Mouse (Mus musculus): ENCODE measurements around the gene Hrg. TPM values are rescaled to one million over a fixed set of nuclear protein-coding genes. Genes with fewer than 3 reads are reported as not detected.
"Not testable (repeated sequence)": the region's sequence is repeated elsewhere in the genome, so short reads cannot be mapped to it uniquely, and the experiment has no call there.

Gene Hrg
- total RNA-seq (2021) = not detected

GRCm38 (mm10) chr16:22950840-22951395 lies at the start of gene Hrg:
Gene Hrg (plus strand): TSS chr16:22951072.
- DNase-seq = no peak

- DNase-seq = no peak
Measured at GRCm38 (mm10) chr16:22901326-22901725, 49.5 kb upstream of the Hrg start.

GRCm38 (mm10) chr16:22909290-22909689 lies 41.6 kb upstream of the Hrg start:
- no peak for DNase-seq

GRCm38 (mm10) chr16:22911986-22912385 lies 38.9 kb upstream of the Hrg start:
- no peak for DNase-seq

DNA sequence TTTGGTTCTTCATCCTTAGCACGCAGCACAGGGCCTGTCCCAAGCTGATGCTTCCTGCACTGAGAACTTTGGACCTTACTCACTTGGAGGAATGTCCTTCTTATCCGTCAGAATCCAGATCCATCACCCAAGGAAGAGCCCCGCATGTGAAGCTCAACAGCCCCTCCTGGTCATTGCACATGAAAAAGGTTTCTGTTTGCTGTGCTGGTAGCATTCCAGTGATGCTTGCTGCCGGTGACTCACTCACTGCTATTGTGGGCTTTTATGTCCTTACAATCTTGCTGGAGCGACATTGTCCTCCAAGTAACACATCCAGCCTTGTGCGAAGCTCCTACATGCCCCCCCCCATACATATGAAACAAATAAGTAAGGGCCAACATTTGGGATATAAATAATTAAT lies 38.0 kb upstream of the Hrg start:
- DNase-seq = no peak

DNA sequence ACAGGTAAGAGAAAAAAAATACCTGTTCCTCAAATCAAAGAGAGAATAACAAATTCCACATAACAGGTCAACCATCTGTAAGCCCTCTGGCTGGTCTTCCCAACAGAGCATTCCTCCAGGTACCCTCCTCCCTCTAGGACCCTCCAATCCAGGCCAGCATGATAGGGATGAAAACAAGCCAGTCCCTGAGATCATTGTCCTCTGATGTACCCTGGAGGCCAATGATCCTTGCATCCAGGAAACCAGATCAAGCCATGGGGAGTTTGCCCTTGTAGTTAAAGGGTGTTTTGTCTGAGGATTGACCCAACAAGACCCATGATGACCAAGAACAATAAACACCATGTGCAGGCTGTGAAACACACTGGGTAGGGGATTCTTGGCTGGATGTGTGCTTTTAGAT lies 36.6 kb upstream of the Hrg start:
- no peak for DNase-seq

- no peak for DNase-seq
Measured at GRCm38 (mm10) chr16:22918034-22918433, 32.8 kb upstream of the Hrg start, which contains the start of gene Fetub. Gene Fetub (plus strand): TSS chr16:22918334.

DNA sequence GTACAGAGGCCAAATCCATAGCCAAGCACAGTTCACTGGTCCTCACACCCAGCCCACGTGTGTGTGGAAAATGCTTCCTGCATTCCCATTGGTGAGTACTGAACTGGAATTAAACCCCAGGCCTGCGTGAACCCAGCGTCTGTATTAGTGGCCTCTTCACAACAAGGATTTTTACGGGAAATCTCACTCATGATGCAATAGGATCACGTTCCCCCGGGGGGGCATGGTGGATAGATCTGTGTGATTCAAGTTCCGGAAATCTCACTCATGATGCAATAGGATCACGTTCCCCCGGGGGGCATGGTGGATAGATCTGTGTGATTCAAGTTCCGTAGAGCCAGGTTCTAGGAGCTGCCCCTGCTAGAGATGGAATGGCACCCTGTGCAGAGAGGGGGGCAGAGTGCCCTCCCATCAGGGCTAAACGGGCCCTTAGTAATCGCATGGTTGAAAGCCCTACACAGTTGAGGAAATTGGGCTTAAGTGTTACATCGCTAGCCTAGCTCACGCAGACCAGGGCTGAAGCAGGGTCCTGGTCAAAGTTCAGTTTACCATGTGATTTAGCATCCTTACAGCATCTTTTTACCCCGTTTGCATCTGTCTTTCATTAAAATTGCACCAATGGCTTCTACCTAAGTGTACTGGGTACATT lies 32.1 kb upstream of the Hrg start:
- DNase-seq = no peak

GRCm38 (mm10) chr16:22919971-22920854 lies 30.7 kb upstream of the Hrg start:
- DNase-seq = no peak

DNA sequence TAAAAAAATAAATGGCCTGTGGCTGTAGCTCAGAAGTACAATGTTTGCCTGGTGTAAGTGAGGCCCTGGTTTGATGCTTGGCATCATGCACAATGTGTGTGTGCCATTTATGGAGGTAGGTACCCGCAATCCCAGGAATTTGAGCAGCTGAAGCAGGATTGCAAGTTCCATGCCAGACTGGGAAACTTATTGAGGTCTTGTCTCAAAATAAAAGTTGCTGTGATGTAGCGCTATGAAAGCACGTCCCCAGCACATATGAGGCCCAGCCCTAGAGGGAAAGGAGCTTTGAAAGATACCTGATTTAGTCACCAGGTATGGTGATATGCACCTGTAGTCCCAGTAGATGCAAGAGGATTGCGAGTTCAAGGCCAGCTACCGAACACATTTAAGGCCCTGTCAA lies 29.1 kb upstream of the Hrg start:
- no peak for DNase-seq

- DNase-seq = no peak
Measured at GRCm38 (mm10) chr16:22922433-22922832, 28.4 kb upstream of the Hrg start.

DNA sequence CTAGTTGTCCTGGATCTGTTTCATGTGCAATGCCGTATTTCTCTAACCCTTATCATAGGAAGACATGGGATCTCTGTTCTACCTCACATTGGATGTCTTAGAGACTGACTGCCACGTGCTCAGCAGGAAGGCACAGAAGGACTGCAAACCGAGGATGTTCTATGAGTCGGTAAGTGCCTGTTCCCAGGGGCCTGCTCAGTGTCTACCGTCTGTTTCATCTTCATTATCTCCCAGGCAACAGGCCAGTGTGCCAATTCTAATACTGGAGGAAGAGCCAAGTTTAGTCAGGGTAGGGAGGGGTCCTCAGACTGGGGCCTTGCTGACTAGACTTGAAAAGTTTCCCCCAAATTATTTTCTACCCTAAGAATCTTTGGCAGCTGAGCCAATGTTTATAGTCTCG lies 21.3 kb upstream of the Hrg start:
- peak; percentile 44 to 59 for DNase-seq

DNA sequence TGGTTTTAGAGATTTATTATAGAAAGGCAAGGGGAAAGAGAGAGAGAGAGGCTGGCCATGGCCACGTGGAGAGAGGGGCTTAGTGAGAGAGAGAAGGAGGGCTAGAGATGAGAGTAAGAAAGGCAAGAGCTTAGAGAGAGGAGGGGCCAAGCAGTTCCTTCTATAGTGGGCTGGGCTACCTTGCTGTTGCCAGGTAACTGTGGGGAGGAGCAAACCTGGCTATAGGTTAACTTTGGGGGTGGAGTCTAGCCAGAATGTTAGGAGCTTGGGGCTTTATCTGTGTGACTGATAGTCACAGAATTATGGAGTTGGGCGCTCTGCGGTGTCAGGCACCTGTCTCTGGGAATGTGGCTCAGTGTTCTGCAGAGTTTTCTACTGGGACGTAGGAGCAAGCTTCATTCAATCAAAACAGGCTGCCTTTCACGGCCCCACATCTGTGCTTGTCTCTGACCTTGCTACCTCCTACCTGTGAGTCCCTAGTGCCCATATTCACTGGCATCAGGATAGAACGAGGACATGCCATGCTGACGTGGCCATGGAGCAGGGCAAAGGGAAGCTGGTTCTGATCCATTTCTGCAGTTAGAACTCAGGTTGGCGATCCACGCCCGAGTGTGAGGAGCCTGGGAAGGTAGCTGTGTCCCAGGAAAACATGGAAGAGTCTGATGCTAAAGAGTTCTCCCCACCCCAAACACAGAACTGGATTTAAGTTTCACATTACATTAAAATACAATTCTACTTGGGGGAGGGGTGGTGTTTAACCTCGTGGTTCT lies 19.3 kb upstream of the Hrg start:
- no peak for DNase-seq

DNA sequence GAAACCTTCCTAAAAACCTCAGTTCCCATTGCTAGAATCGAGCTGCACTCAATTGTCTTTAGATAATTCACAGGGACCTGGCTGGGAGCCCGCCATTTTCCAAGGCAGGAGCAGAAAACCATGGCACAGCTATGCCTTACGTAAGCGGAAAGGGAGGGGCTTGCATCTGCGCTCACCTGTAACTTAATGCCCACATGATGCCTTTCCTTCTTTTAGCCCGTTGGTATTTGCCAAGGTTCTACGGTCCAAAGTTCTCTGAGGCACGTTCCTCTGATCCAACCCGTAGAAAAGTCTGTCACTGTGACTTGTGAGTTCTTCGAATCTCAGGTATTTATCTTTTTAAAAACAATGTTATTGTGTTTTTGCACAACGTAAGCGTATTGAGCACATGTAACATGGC lies 13.2 kb upstream of the Hrg start:
- DNase-seq = no peak

- no peak for DNase-seq
Measured at GRCm38 (mm10) chr16:22938541-22938940, 12.3 kb upstream of the Hrg start.

DNA sequence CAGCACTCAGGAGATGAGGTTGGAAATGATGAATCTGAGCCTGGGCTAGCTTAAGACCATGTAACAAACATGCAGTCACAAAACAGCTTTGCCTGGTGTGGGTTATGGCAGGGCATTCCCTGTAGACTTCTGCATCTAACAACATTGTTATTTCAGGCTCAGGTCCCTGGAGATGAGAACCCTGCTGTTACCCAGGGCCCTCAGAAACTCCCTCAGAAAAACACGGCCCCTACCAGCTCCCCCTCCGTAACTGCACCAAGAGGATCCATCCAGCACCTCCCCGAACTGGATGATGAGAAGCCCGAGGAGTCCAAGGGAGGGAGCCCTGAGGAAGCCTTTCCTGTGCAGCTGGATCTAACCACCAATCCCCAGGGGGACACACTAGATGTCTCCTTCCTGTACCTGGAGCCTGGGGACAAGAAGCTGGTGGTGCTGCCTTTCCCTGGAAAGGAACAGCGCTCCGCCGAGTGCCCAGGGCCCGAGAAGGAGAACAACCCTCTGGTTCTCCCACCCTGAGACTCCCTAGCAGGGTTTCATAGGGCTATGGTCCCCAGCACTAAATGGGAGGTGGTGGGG lies 11.7 kb upstream of the Hrg start:
- no peak for DNase-seq

GRCm38 (mm10) chr16:22941825-22942476 lies 8.9 kb upstream of the Hrg start:
- not testable (repeated sequence) for DNase-seq

DNA sequence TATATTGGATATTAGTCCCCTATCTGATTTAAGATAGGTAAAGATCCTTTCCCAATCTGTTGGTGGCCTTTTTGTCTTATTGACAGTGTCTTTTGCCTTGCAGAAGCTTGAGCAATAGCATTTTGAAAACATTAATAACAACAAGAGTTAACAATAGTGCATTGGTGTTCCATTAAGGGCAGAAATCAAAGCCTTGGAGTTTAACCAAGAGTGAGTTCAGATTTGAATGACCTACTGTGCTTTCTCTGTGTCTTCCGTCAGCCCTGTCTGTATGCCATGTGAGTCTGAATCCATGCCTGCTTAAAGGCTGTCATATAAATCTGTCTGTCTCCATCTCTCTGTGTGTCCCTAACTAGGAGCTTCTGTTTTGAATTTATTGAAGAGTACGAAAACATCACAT lies 3.5 kb upstream of the Hrg start:
- no peak for DNase-seq

- DNase-seq = no peak
Measured at GRCm38 (mm10) chr16:22953069-22953468, 2.2 kb downstream of the Hrg start.

- no peak for DNase-seq
Measured at GRCm38 (mm10) chr16:22955397-22956084, 4.7 kb downstream of the Hrg start.

GRCm38 (mm10) chr16:22956085-22956439 lies 5.2 kb downstream of the Hrg start:
- DNase-seq = no peak
